Mouse (Mus musculus): ENCODE measurements at regions not wholly inside any gene's neighbourhood (a gene's known extent, or its start where the extent isn't known, plus 50 kb on each side); places are given as distances from the start of the nearest gene placed in this dataset.
"Not testable (repeated sequence)": the region's sequence is repeated elsewhere in the genome, so short reads cannot be mapped to it uniquely, and the experiment has no call there.

GRCm38 (mm10) chr10:19494461-19495105, 97.2 kb upstream of the Ifngr1 start:
- no peak for DNase-seq

DNA sequence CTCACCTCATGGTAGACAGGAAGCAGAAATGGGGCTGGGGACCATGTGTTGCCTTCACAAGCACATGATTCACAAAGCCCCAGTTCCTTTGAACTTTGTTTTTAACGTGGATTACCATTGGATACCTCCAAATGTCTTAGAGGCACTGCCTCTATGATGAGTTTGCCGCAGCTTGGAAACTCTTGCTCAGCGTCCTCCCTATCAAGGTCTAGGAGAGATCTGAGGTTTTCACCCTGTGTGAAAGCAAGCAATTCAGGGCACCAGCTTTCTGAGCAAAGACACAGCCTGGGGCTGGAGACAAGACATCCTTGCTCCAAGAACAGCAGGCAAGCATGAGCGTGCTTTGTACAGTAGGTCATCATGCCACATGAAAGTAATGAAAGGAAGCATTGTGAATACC, 93.6 kb upstream of the Ifngr1 start:
- DNase-seq, result no peak

DNA sequence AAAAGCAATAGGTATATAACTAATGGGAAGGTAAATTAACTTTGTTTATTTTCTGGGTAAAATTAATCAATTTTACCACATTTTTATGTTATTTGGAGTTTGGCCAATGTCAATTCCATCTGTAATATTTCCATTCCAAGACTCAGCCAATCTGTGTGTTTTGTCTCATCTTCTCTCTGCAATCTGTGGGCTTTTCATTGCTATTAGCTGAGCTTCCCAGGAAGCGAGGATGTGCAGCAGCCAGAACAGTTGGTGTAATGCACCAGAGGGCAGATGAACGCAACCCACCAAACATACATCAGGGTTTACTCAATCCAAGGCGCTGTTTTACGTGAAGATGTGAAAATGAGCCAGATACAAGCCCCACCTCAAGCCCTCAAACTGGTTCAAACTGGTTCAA, 88.9 kb upstream of the Ifngr1 start:
- no peak for DNase-seq

DNA sequence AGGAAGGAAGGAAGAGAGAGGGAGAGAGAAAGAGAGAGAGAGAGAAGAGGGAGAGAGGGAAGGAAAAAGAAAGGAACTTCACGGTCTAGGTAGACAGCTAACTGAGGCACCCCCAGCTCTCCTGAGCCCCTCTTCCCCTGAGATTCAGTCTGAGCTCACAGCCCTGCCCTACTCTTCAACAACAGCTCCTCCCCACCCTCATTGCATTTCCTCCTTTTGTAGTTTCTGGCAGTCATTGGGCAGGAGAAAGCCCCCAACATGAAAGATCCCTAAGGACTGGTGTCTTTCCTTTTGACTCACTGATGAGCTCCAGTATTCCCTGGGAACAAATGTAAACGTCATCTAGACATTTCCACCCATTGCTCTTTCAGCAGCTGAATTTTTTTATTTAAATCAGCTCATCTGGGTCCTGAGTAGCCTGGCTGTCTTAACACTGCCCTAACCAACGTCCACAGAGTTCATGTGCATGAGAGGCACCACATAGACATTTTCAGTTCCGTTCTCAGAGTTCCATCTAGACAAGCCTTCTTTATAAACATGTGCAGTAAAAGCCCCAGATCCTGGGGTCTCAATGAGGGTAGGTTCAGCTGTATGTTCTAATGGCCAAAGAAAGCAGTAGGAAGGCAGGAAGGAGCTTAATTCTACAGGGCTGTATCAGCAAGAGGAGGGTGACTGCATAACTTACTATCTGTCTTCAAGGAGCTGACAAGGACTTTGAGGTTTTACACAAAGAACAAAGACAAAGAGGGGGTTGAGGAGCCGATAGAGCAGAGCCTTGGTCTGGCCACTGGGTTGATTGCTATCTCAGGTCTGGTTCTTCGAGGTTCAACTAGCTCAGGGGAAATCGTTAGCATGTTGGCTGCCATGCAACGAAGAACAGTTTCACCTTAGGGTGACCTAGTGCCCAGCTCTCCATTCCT, 87.6 kb upstream of the Ifngr1 start:
- DNase-seq, result no peak

GRCm38 (mm10) chr10:19505174-19505573, 86.6 kb upstream of the Ifngr1 start:
- DNase-seq, result no peak

GRCm38 (mm10) chr10:19505979-19506378, 85.8 kb upstream of the Ifngr1 start:
- no peak for DNase-seq

DNA sequence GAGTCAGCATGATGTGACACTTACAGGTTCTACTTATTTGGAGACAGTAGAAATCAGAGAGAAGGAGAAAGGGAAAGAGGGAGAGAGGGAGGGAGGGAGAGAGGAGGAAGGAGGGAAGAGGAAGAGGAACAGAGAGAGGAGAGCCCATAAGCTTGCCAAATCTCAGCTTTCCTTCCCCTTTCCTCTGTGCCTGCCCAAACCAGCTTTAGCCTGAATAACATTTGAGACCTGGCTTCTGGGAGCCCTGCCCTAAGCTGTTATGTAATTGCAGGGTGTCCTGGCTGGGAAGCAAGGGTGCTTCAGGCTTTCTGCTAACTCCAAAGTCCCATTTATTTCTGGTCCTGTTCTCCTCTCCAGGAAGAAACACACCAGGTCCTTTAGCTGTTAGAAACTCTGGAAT, 85.3 kb upstream of the Ifngr1 start:
- DNase-seq, result no peak

- no peak for DNase-seq
These were observed 83.5 kb upstream of the Ifngr1 start for GRCm38 (mm10) chr10:19508221-19508745.

DNA sequence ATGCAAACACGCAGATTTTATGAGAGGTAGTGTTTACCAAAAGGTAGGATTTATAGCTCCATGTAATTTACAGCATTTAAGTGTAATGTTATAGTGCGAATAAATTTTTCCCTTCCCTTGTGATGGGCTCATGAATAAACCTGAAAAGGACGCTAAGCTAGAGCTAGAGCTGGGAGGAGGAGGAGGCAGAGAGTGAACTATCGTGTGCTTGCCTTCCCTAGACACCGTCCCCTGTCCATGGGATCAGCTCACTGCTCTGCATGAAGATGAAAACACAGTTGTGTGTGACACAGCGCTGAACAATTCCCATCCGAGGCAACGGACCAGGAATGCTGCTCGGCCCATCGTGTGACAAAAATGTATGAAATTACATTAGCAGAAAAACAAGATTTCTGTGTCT, 81.7 kb upstream of the Ifngr1 start:
- no peak for DNase-seq

GRCm38 (mm10) chr10:19514366-19514765, 77.4 kb upstream of the Ifngr1 start:
- DNase-seq, result not testable (repeated sequence)

- no peak for DNase-seq
These were observed 76.9 kb upstream of the Ifngr1 start for GRCm38 (mm10) chr10:19514837-19515236.

GRCm38 (mm10) chr10:19516011-19516410, 75.7 kb upstream of the Ifngr1 start:
- no peak for DNase-seq

DNA sequence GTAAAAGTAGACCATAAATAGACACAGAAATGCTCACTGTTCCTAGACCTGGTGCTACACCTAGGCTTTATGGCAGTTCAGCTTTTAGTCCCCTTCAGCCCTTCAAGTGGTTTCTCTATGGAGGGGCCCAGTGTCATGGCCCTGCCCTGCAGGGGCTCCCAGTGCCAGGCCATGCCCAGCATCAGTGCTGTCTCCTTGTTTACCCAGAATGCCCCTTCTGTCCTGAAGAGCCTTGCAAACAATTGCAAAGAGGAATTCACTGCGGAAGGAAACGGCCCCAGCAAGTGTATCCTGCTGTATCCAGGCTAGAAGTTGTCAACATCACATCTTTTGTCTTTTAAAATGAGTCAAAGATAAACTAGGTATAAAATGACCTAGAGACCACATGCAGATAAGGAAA, 74.7 kb upstream of the Ifngr1 start:
- no peak for DNase-seq

GRCm38 (mm10) chr10:19518763-19519162, 73.0 kb upstream of the Ifngr1 start:
- DNase-seq, result no peak

- DNase-seq, result no peak
These were observed 69.6 kb upstream of the Ifngr1 start for GRCm38 (mm10) chr10:19522198-19522597.

DNA sequence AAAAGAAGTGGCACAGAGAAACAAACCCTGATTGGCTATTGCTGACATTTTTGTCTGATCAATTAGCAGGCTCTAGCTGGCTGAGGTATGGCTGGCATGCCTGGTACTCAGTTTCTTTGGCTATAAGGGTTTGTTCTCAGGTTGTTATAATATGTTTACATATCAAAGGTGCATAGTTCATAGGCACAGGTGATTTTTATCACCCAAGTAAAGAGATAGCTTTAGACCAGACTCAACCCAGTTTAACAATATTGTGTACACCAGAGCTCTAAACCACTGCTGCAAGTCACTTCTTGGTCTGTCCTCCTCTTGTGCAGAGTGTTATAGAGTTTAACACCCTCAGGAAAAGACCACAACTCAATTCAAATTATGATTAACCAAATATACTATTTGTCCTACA, 65.8 kb upstream of the Ifngr1 start:
- no peak for DNase-seq

DNA sequence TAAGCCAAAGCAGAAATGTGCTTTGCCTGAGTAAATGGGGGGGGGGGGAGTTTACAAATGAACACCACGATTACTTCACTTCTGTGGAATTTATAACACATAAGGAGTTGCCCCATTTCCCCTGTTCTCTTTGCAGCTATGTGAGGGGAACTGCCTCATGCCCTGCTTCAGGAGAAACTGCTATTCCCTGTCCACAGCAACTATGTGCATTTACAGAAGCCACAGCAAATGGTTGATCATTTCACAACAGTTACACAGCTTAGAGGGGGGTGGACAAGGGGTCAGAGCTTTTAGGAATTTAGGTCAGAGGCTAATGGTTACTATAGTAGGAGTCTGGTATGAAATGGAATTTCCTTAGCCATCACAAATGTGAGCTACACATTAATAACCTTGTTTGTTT, 65.4 kb upstream of the Ifngr1 start:
- no peak for DNase-seq

GRCm38 (mm10) chr10:19529655-19530054, 62.1 kb upstream of the Ifngr1 start:
- no peak for DNase-seq

GRCm38 (mm10) chr10:19530056-19530455, 61.7 kb upstream of the Ifngr1 start:
- DNase-seq, result no peak

DNA sequence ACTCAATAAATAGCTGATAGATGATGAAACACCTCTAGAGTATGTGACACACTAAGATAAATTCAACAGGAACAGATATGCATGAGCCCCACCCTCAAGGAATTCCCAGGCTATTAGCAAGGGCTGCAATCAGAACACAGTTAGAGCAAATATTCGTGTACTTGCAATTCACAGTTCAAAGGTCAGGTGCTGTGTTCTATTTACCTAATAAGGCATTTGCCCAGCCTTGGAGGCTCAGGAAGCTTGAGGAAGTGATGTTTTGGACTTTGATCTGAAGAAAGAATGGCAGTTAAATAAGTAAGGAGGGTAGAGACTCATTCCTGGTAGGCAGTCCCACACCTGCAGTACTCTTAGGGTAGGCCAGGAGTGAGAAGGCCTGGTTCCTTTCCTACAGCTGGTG, 60.3 kb upstream of the Ifngr1 start:
- DNase-seq, result no peak

GRCm38 (mm10) chr10:19532790-19533189, 59.0 kb upstream of the Ifngr1 start:
- no peak for DNase-seq

- DNase-seq, result no peak
These were observed 57.9 kb upstream of the Ifngr1 start for GRCm38 (mm10) chr10:19533846-19534245.
